Mouse (Mus musculus): ENCODE results near the gene Nabp2.

- no peak for TF ChIP-seq CTCF (IDR thresholded peaks at IDR 0.05; ENCODE audit: extremely low read depth, insufficient read length, insufficient replicate concordance, low read depth, low read length)
- no peak; the same call in none of the 2 replicates for TF ChIP-seq POLR2A (IDR thresholded peaks at IDR 0.05; ENCODE audit: low read depth, low read length)
Observed at GRCm38 (mm10) chr10:128411211-128412054, at the start of gene Nabp2, which contains the start of gene Rnf41.
